Mouse (Mus musculus) lung, embryonic 14.5 days (tissue): Measurements from ENCODE around the gene Gm136. TPM values are rescaled to one million over a fixed set of nuclear protein-coding genes. Genes with fewer than 3 reads are reported as not detected.

ENCODE experiments used
- ATAC-seq: fragments of 200-750 bp; cut with Nextera tagmentation; 2 replicates; pipeline ENCODE4 v1.8.0; 2017; ENCODE audit warnings: mild to moderate bottlenecking, moderate TSS enrichment, moderate library complexity; ENCODE audit not compliant: insufficient read depth
- DNase-seq: peaks from one replicate; pipeline ENCODE4 v3.0.0-alpha.2; 2015
- H3K27ac ChIP-seq: fragments of 300-500 bp; sonication (generic); 2 replicates; pipeline ENCODE4 v1.5.1; 2014; ENCODE audit warnings: low read depth, mild to moderate bottlenecking, moderate library complexity
- H3K27me3 ChIP-seq: fragments of 300-500 bp; sonication (generic); 2 replicates; pipeline ENCODE4 v1.6.1; 2014; ENCODE audit warnings: low read length, control low read depth; ENCODE audit not compliant: insufficient read depth
- H3K36me3 ChIP-seq: fragments of 300-500 bp; sonication (generic); 2 replicates; pipeline ENCODE4 v1.6.1; 2014; ENCODE audit warnings: control low read depth; ENCODE audit not compliant: insufficient read depth
- H3K4me1 ChIP-seq: fragments of 300-500 bp; sonication (generic); 2 replicates; pipeline ENCODE4 v1.6.1; 2014; ENCODE audit warnings: antibody characterized with exemption, control low read depth; ENCODE audit not compliant: insufficient read depth
- H3K4me2 ChIP-seq: fragments of 300-500 bp; sonication (generic); 2 replicates; pipeline ENCODE4 v1.6.1; 2014; ENCODE audit warnings: mild to moderate bottlenecking
- H3K4me3 ChIP-seq: fragments of 300-500 bp; sonication (generic); 2 replicates; pipeline ENCODE4 v1.5.1; 2014; ENCODE audit warnings: low read depth, low read length
- H3K9ac ChIP-seq: fragments of 300-500 bp; sonication (generic); 2 replicates; pipeline ENCODE4 v1.6.1; 2014
- H3K9me3 ChIP-seq: fragments of 300-500 bp; sonication (generic); 2 replicates; pipeline ENCODE4 v1.6.1; 2016; ENCODE audit warnings: low read depth, low read length, control low read depth
- CTCF ChIP-seq: IDR thresholded peaks from 2 replicates; pipeline ENCODE4 v1.5.1; 2016; ENCODE audit warnings: antibody characterized with exemption, low read depth
- WGBS: fragments of 180-500 bp; shearing (Covaris S2); extraction: QIAGEN DNeasy Blood & Tissue Kit; methylation state at CpG from one replicate; pipeline ENCODE4 v1.1.7; 2014; 5-methylcytosine and 5-hydroxymethylcytosine counted together
- polyA plus RNA-seq: library from polyadenylated mRNA; unstranded; fragments of >200 nt; fragmentation: Nextera tagmentation; extraction: Ambion mirVana; gene quantifications from 2 replicates; pipeline ENCODE4 v1.2.1, GENCODE M21; 2014

The Gm136 gene
- polyA plus RNA-seq, 1 experiment from 2014 or later: not detected

DNA sequence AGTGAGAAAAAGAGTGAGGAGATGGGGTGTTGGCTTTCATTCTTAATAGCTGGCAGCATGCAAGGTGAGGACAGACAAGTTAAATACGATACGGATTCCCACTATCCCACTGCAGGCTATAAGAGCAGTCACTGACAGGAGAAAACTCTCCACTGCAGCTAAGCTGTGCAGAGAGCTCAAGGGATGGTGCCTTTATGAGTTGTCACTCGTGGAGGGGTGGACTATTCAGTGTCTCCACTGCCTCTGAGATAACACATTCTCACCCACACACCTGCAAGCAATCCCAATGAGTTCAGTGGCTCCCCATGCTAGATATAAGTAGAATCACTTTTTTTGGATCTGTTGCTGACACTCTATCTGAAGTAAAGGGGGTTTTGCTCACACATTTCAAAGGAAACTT is 47.9 kb downstream of the Gm136 start:
- ATAC-seq: no peak

GRCm38 (mm10) chr4:34707248-34707647 is 48.8 kb downstream of the Gm136 start:
- no peaks in the 10 kb centered on the region for H3K36me3 ChIP-seq
- no peaks in the 10 kb centered on the region for H3K27me3 ChIP-seq
- 72% methylated on average over 3 of the region's 3 CpGs for WGBS
- no peaks in the 10 kb centered on the region for H3K4me1 ChIP-seq
- TF ChIP-seq CTCF: no peak
- H3K9ac ChIP-seq: no peak overlapping the region
- H3K27ac ChIP-seq: no peak overlapping the region
- no peaks in the 10 kb centered on the region for H3K9me3 ChIP-seq
- DNase-seq: no peak
- ATAC-seq: no peak
- no peak overlapping the region for H3K4me3 ChIP-seq
- no peak overlapping the region for H3K4me2 ChIP-seq

More for the DNA sequence above, 47.9 kb downstream of the Gm136 start:
- no peaks in the 10 kb centered on the region for H3K4me1 ChIP-seq
- WGBS: 62% methylated on average over 3 of the region's 3 CpGs
- H3K9me3 ChIP-seq: no peaks in the 10 kb centered on the region
- no peaks in the 10 kb centered on the region for H3K27me3 ChIP-seq
- TF ChIP-seq CTCF: no peak
- H3K36me3 ChIP-seq: no peaks in the 10 kb centered on the region
- no peak overlapping the region for H3K9ac ChIP-seq
- no peak overlapping the region for H3K4me3 ChIP-seq
- no peak overlapping the region for H3K4me2 ChIP-seq
- no peak for DNase-seq
- H3K27ac ChIP-seq: no peak overlapping the region

- no peaks in the 10 kb centered on the region for H3K36me3 ChIP-seq
- WGBS: 58% methylated on average over 4 of the region's 4 CpGs
- H3K9me3 ChIP-seq: no peaks in the 10 kb centered on the region
- no peak overlapping the region for H3K9ac ChIP-seq
- no peak overlapping the region for H3K4me3 ChIP-seq
- no peak for ATAC-seq
- H3K27ac ChIP-seq: no peak overlapping the region
- H3K27me3 ChIP-seq: no peaks in the 10 kb centered on the region
- no peaks in the 10 kb centered on the region for H3K4me1 ChIP-seq
- no peak overlapping the region for H3K4me2 ChIP-seq
- TF ChIP-seq CTCF: no peak
- DNase-seq: peak; percentile 11
These were observed 53.0 kb downstream of the Gm136 start for GRCm38 (mm10) chr4:34703029-34703428.

GRCm38 (mm10) chr4:34702231-34702630 is 53.8 kb downstream of the Gm136 start:
- no peak for TF ChIP-seq CTCF
- no peak overlapping the region for H3K27ac ChIP-seq
- no peaks in the 10 kb centered on the region for H3K27me3 ChIP-seq
- 96% methylated on average over 11 of the region's 11 CpGs for whole genome bisulfite sequencing
- no peak overlapping the region for H3K4me2 ChIP-seq
- no peak for ATAC-seq
- H3K4me3 ChIP-seq: no peak overlapping the region
- no peak for DNase-seq
- no peaks in the 10 kb centered on the region for H3K36me3 ChIP-seq
- H3K9me3 ChIP-seq: no peaks in the 10 kb centered on the region
- no peak overlapping the region for H3K9ac ChIP-seq
- no peaks in the 10 kb centered on the region for H3K4me1 ChIP-seq

DNA sequence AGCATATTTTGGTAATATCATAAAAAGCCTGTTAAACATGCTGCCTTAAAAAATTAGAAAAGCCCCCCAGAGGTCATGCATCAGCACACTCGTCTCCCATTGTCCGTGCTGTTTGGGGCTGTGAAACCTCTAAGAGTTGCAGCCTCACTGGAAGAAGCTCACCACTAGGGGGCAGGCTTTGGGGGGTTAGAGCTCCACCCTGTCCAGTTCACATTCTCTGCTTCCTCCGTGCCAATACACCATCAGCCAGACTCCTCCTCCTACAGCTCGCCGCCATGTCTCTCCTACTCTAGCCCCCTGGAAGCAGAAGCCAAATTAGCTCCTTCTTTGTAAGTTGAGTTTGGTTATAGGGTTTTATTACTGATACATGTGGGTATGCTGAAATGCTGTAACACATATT is 54.5 kb downstream of the Gm136 start:
- Histone ChIP-seq H3K36me3 (no peaks in the 10 kb centered on the region), H3K4me2 (no peak overlapping the region), H3K4me3 (no peak overlapping the region), H3K9ac (no peak overlapping the region), H3K9me3 (no peaks in the 10 kb centered on the region), H3K4me1 (no peaks in the 10 kb centered on the region), H3K27me3 (no peaks in the 10 kb centered on the region), H3K27ac (no peak overlapping the region)
- ATAC-seq (0 out of 2 replicates have a peak, but pooled peaks have one; percentile 38), DNase-seq (peak; percentile 28)
- TF ChIP-seq CTCF: peak; percentile 67
- WGBS: 52% methylated on average over 5 of the region's 5 CpGs

Other genes starting within 250 kb of the Gm136 start
- gene Akirin2, start 205.3 kb downstream of the Gm136 start, polyA plus RNA-seq: 56.1 and 60.0 TPM in 2 replicates
- gene Orc3, start 141.3 kb downstream of the Gm136 start, polyA plus RNA-seq: 105 and 108 TPM in 2 replicates
- gene Rars2, start 141.3 kb downstream of the Gm136 start, polyA plus RNA-seq: 57.5 and 61.8 TPM in 2 replicates
- gene Slc35a1, start 68.8 kb downstream of the Gm136 start, polyA plus RNA-seq: 52.5 and 59.4 TPM in 2 replicates
- gene Cfap206, start 26.1 kb downstream of the Gm136 start, polyA plus RNA-seq: 0.16 and 1.5 TPM in 2 replicates
- 42.6 and 42.8 TPM in 2 replicates for gene Smim8, start 22.2 kb upstream of the Gm136 start, polyA plus RNA-seq
- 24.5 and 24.7 TPM in 2 replicates for gene Zfp292, start 126.7 kb upstream of the Gm136 start, polyA plus RNA-seq
- not detected in 2 replicates for gene Cga, start 137.5 kb upstream of the Gm136 start, polyA plus RNA-seq